Mouse (Mus musculus) thymus, adult 18-20 months (tissue): ENCODE results near the gene Atf6.

Experiments used
- DNase-seq, 2 experiments: peaks; one replicate each; pipeline ENCODE4 v3.0.0; 2022; ENCODE audit warnings: mixed read lengths in 2 of 2

Gene Atf6

DNA sequence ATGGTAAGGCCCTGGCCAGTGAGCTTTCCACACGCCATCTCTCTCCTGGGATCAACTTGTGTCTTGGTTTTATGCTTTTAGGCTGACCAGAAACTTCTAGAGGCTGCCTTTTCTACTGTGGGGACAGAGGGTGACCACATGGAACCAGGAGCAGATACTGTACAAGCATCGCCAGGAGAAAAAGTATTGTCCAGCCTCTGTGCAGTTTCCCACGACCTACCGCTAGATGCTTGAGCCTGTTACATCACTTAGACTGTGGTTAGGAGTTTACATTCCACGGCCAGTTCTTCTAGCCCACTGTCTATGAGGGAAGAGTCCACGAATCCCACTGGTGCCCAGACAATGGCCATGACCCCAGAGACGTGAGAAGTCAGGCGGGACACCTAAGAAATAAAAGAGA, 166.0 kb downstream of the Atf6 start:
- DNase-seq: no peak

GRCm38 (mm10) chr1:170701178-170701577, 166.4 kb downstream of the Atf6 start:
- no peak for DNase-seq

- DNase-seq: no peak
Measured at GRCm38 (mm10) chr1:170700496-170701027, 167.0 kb downstream of the Atf6 start.

DNA sequence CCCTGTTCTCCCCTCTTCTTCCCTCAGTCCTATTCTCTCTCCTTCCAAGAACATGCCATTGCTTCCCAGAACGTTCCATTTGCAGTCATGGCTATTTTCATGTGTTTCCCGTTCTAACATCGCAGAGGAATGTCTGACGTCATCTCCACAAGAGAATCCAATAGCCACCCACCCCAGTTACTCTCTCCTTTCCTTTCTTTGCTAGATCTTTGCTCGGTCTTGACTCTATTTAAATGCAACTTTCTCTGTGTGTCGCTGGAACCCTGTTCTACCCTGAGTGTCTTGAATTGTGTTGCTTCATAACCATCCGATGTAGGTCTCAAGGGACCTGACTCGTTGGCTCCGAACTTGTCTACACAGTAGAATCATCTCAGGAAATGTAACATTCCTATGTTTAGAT, 168.0 kb downstream of the Atf6 start:
- no peak for DNase-seq

- no peak for DNase-seq
Measured at GRCm38 (mm10) chr1:170698771-170699170, 168.8 kb downstream of the Atf6 start.

DNA sequence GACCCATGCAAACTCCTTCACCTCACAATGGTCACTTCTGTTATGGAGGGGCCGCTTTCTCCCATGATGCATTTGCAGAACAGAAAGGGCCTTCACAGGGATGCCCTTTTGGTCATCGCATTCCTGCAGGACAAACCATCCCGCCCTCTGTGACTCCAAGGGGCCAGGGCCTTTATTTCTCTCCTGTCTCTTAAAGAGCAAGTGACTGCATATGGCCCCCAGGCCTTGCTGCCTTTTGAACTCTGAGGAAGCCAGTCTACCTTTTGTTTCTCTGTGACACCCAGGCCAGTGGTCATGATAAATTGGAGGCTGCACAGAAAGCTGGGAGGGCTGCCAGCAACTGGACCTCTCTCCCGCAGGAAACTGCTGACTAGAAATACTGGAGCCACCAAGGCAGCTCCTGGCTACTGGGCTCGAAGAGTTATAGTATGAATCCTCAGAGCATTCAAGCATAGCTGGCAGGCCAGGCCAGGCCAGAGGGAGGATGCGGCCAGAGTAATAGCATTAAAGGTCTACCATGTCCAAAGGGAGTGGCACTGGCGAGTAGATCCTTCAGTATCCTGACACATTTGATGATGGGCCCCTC, 169.7 kb downstream of the Atf6 start:
- DNase-seq: no peak

GRCm38 (mm10) chr1:170696996-170697395, 170.6 kb downstream of the Atf6 start:
- DNase-seq: no peak

DNA sequence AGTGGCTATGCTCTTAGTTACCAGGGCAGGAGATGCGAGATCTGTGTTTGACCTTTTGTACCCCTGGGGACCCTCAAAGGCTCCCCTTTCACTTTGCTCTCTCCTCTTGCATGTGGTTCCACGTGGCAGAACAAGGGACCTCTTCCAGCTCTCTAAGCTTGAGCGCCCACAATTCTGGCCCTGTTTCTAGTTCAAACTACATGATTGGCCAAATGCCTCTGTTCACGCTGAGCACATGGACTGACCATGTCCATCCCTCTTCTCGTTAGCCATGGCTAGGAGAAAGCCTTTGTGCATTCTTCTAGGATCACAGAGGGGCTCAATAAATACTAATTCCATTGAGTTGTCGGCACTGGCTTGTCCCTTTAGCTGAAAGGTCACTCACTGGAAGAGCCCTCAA, 172.2 kb downstream of the Atf6 start:
- DNase-seq: no peak

GRCm38 (mm10) chr1:170694821-170695291, 172.7 kb downstream of the Atf6 start:
- DNase-seq: no peak

DNA sequence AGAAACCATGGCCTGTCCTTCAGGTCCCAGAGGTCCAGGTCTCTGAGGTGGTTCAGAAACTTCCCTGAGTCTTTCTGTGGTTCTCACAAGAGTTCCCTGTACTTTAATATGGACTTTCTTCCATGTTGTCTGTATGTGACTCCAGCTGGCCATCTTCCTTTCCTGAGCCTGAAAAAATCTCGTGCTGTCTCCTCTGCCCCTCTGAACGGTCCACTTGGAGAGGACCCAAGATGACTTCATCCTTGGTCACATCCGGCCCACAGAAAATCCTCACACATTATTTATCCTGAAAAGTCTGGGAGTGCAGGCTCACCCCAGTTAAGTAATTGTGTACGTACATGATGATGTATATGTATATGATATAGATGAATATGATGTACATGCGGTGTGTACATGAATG, 176.3 kb downstream of the Atf6 start:
- DNase-seq: no peak

- no peak for DNase-seq
Measured at GRCm38 (mm10) chr1:170689773-170690172, 177.8 kb downstream of the Atf6 start.

GRCm38 (mm10) chr1:170683863-170684262, 183.7 kb downstream of the Atf6 start:
- no peak for DNase-seq

- no peak for DNase-seq
Measured at GRCm38 (mm10) chr1:170679624-170680023, 187.9 kb downstream of the Atf6 start.

DNA sequence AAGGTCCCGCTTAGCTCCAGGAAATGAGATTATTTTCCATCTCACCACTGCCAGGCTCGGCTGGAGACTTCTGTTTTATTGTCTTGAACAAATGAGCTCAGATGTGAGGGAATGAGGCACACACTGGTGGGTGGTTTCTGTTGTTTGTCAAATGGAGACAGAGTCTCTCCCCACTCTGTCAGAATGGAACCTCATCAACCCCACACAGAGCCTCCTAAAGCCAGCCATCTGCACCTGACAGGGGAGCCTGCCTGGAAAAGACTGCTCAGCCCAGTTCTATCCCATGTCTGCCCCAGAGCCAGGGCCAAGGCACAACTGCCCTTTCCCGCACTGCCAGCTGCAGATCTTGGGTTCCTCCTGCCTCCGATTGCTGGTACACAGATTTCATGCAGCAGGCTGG, 188.7 kb downstream of the Atf6 start:
- DNase-seq: no peak

DNA sequence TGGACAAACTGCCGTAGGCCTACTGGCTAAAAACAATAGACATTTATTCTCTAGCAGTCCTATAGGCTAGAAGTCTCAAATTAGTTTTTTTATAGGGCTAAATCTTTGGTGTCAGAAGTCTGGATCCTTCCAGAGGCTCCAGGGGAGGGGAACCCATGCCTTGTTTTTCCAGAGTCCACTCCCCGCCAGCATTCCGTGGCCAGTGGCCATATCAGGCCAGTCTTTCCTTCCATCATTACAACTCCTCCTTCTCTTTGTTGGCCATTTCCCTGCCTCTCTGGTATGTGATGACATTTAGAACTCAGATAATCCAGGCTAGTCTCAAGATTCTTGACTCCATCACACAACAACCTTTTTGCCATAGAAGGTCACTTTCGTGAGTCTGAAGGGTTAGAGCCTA, 189.9 kb downstream of the Atf6 start:
- DNase-seq: no peak

- no peak for DNase-seq
Measured at GRCm38 (mm10) chr1:170674184-170674775, 193.3 kb downstream of the Atf6 start.

- DNase-seq: no peak
Measured at GRCm38 (mm10) chr1:170665200-170665599, 202.4 kb downstream of the Atf6 start.

DNA sequence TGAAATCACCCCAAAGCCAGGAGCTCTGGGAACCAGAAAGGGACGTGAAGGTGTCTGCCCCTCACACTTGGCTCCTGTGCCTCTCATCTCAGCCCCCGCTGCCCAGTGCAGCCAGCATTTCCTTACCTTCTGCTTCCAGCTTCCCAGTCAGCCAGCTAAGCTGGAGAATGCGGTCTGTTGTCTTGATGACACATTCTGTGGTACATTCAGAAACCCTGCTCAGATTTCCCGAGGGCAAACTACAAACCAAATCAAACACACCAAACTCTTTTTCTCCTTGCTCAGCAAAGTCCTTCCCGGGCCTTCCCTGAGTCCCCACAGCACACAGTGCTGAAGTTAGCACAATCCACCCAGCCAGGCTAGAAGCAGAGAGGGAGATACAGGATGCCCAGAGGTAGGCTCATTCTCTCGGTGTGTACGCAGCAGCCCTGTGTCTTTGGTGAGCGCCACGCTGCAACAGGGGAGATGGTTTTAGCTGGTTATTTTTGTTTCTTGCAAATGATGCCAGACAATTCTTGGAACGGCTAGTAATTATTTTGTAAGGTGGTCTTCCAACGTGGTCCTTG, 202.9 kb downstream of the Atf6 start:
- DNase-seq: no peak

GRCm38 (mm10) chr1:170659260-170659659, 208.3 kb downstream of the Atf6 start:
- no peak for DNase-seq

DNA sequence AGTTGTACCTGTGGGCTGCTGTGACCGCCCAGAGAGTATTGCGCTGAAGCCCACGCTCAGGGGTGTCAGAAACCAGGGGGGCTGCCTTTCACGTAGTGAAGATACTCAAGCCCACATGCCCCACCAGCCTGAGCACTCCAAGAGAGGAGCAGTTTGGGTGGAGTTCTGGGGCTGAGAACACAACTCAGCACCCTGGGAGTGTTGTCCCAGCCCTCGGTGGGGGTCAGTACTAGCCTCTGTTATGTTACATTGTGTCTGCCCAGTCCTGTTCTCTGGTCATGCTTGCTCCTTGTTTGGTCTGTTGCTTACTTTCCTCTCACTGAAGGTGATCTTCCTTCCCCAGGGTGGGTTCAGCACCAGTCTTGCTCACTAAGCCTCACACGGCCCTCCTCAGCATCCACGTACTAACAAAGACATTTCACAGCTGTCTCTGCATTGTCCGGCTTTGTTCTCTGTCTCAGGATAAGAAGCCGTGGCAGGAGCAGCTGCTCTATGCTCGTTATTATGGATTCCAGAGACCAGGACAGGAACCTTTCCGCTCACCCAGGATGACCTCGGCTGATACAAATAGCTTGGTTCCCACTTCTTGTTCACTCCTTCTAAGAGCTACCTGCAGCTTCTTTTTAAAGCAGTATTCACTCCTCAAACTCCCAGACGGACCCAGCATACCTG, 209.8 kb downstream of the Atf6 start:
- no peak for DNase-seq

DNA sequence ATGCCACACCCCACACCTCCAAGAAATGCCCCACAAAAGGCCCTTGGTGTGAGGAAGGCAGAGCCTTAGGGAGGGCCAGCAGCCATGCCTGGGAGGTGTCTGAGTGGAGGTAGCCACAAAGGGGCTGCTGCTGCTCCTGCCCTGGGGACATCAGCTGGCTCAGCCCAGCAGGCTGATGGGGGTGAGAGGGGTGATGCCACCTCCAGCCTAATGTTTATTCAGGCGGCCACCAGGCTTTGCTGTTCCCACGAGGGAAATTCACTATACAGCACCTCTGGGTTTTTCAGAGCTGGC, 210.4 kb downstream of the Atf6 start:
- DNase-seq: no peak

DNA sequence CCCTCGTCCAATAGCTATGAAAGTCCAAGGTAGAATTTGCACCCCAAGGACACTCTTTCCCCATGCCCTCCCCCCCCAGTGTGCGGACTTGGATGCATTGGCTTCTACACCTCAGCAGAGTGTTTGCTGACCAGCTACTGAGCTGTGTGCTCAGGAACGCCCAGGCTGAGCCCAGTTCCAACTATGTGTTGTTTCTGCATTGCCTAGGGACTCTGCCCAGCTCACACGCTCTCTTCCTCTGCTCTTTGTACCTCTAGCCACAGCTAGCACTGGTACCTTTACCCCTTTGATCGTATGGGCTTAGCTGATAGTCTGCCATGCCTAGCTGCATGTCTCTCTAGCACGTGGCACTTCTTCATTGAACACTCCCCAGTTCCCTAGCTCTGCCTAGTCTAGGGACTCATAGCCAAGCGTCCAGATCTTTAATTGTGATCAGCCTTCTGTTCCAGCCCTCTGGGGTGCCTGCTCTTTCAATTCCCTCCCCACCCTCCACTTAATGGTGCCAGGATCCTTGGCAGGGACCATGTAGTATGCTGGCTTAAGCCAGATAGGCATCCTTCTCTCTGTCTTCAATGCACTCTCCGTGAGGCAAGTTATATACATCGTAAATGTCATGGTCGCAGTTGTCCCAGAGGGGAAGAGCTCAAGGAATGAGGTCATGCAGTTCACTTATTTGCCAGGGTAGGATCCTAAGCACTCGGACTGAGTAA, 210.9 kb downstream of the Atf6 start:
- DNase-seq: no peak

DNA sequence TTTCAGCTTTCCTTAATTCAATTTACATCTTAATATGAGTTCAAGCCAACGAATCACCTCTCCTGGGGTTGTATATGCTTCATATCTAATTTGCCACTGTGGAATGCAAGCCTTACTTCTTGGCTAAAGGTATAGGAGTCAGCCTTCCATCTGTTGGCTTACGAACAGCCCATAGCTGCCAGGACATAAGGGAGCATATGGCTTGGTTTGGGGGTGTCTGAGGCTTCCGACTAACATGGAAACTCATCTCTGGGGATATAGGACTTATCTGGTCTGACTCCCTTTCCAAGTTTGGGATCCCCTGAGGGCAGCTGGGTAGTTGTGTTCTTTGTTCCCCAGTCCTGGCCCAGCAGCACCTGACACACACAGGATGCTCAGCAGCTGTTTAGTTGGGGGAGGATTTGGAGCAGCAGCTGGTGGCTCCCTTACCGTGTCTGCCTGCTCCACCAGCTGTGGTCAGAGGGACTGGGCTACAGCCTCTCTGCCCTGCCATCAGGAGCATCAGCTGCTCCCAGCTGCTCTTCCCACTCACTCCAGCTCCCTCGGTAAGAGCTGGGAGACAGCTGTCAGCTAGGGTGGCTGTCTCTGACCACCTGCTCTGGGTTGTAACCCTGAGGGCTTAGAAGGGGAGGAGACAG, 212.2 kb downstream of the Atf6 start:
- no peak for DNase-seq
